Mouse (Mus musculus): ENCODE data around the gene Tal1. TPM values are rescaled to one million over a fixed set of nuclear protein-coding genes. Genes with fewer than 3 reads are reported as not detected.

Tal1 gene
- polyA plus RNA-seq, 1 experiment: 1.5 TPM

- Histone ChIP-seq H3K4me1 (ENCODE audit: control insufficient read depth, insufficient read depth, low read length) (no peaks in the 10 kb centered on the region), H3K4me3 (ENCODE audit: insufficient read depth, low read length) (no peak overlapping the region), H3K27ac (ENCODE audit: insufficient read depth, low read length) (no peak overlapping the region)
- TF ChIP-seq CTCF (IDR thresholded peaks at IDR 0.05; ENCODE audit: extremely low read depth, insufficient read depth, low read length) (no peak), POLR2A (IDR thresholded peaks at IDR 0.05; ENCODE audit: extremely low read depth, insufficient read depth, low read length) (no peak)
These were observed 1.2 kb upstream of the Tal1 start for GRCm38 (mm10) chr4:115055044-115055443.

- Histone ChIP-seq H3K4me3 (ENCODE audit: insufficient read depth, low read length) (no peak overlapping the region), H3K27ac (ENCODE audit: insufficient read depth, low read length) (no peak overlapping the region), H3K4me1 (ENCODE audit: control insufficient read depth, insufficient read depth, low read length) (no peaks in the 10 kb centered on the region)
- TF ChIP-seq CTCF (IDR thresholded peaks at IDR 0.05; ENCODE audit: extremely low read depth, insufficient read depth, low read length) (no peak), POLR2A (IDR thresholded peaks at IDR 0.05; ENCODE audit: extremely low read depth, insufficient read depth, low read length) (no peak)
These were observed 535 bp upstream of the Tal1 start for GRCm38 (mm10) chr4:115055691-115056090.

- Histone ChIP-seq H3K4me3 (ENCODE audit: insufficient read depth, low read length) (peak overlapping the region; percentile 30), H3K4me1 (ENCODE audit: control insufficient read depth, insufficient read depth, low read length) (no peaks in the 10 kb centered on the region), H3K27ac (ENCODE audit: insufficient read depth, low read length) (peak overlapping the region; percentile 85)
- no peak for TF ChIP-seq POLR2A (IDR thresholded peaks at IDR 0.05; ENCODE audit: extremely low read depth, insufficient read depth, low read length)
- no peak for TF ChIP-seq CTCF (IDR thresholded peaks at IDR 0.05; ENCODE audit: extremely low read depth, insufficient read depth, low read length)
These were observed 871 bp downstream of the Tal1 start for GRCm38 (mm10) chr4:115056921-115057673.

DNA sequence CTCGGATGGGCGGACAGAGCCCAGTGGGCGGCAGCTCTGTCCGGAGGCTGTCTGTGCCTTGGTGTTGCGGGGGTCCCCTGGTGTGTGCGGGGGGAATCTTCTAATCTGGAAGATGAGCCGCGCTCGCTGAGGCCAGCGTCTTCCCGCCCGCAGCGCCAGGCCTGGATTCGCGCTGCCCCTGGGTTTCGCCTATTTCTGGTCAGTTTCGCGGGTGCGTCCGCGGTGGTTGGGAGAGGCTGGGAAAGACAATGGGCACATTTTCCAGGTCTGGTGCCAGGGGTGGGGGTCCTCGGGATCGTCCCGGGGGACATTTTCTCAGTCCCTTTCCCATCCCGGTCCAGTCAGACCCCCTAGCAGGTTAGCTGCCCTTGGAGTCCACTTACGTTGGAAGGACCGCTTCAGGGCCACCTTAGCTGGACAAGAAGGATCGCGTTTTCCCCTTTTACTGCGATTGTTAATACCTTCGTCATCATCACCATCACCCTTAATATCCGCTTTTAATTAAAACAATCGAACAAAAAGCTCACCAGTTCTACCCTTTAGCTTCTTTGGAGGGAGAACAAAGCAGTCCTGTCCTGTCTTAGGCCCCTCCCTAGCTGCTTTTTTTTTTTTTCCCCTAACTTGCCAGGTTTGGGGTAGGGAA lies 1.6 kb downstream of the Tal1 start:
- Histone ChIP-seq H3K27ac (ENCODE audit: insufficient read depth, low read length) (peak overlapping the region; percentile 85), H3K4me3 (ENCODE audit: insufficient read depth, low read length) (peak overlapping the region; percentile 30)

GRCm38 (mm10) chr4:115058317-115058761 lies 2.1 kb downstream of the Tal1 start:
- Histone ChIP-seq H3K4me1 (ENCODE audit: control insufficient read depth, insufficient read depth, low read length) (no peaks in the 10 kb centered on the region; the same call in 1 of the 2 replicates), H3K27ac (ENCODE audit: insufficient read depth, low read length) (no peak overlapping the region), H3K4me3 (ENCODE audit: insufficient read depth, low read length) (no peak overlapping the region)
- TF ChIP-seq CTCF (IDR thresholded peaks at IDR 0.05; ENCODE audit: extremely low read depth, insufficient read depth, low read length) (no peak), POLR2A (IDR thresholded peaks at IDR 0.05; ENCODE audit: extremely low read depth, insufficient read depth, low read length) (no peak)

More for the DNA sequence above, 1.6 kb downstream of the Tal1 start:
- no peaks in the 10 kb centered on the region; the same call in 1 of the 2 replicates for H3K4me1 ChIP-seq (ENCODE audit: control insufficient read depth, insufficient read depth, low read length)
- TF ChIP-seq POLR2A (IDR thresholded peaks at IDR 0.05; ENCODE audit: extremely low read depth, insufficient read depth, low read length) (no peak), CTCF (IDR thresholded peaks at IDR 0.05; ENCODE audit: extremely low read depth, insufficient read depth, low read length) (no peak)

DNA sequence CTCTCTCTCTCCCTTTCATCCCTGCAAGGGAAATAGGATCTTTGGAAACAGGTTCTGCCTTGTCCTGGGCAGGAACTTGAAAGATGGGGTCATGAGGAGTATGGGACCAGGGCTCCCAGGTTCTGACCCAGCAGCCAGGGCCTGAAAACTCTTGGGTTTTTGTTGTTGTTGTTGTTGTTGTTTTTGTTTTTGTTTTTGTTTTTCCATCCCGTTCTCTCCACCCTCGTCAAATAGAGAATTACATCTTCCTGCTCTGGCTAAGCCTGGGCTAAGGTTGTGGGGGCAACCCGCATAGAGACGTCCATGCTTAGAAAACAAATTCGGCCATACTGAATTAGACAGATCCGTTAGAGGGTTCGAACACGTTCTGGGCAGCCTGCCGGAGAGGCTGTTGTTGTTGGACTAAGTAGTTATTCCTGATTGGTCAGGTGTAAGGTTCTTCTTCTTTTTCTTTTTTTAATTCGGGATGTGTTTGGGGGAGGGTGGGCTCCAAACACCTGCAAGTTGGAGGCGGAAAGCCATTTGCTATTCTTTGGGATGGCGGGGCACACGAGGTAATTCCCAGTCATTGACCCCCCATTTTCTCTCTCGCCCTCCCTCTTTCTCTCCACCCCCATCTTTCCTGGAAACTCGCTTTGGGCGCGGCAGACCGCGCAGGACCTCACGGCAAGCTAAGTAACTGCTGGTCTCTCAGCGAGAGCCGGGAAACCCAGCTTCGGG lies 2.8 kb downstream of the Tal1 start:
- TF ChIP-seq POLR2A (IDR thresholded peaks at IDR 0.05; ENCODE audit: extremely low read depth, insufficient read depth, low read length): no peak
- no peak for TF ChIP-seq CTCF (IDR thresholded peaks at IDR 0.05; ENCODE audit: extremely low read depth, insufficient read depth, low read length)
- peak overlapping the region; percentile 37; the same call in 1 of the 2 replicates for H3K27ac ChIP-seq (ENCODE audit: insufficient read depth, low read length)
- H3K4me1 ChIP-seq (ENCODE audit: control insufficient read depth, insufficient read depth, low read length): no peaks in the 10 kb centered on the region; the same call in 1 of the 2 replicates
- 0 out of 2 replicates have a peak overlapping the region, but pooled peaks have one; percentile 4 for H3K4me3 ChIP-seq (ENCODE audit: insufficient read depth, low read length)

DNA sequence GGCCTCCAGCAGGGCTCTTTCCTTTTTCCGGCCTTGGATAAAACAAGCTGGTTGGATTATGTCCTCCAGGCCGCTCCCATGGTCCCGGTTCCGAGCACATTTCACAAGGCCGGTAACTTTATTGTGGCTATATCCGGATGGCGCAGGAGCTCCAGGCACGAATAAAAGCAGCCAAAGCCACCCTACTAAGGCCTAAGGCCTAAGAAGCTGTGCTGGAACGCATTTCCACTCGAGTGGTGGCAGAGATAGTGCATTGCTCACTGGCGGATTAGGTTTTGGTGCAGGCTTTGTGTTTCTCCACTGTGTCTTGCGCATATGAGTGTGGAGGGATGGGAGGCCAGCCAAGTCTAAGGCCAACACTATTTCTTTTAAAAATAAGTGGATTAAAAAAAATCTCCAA lies 3.6 kb downstream of the Tal1 start:
- no peak for TF ChIP-seq POLR2A (IDR thresholded peaks at IDR 0.05; ENCODE audit: extremely low read depth, insufficient read depth, low read length)
- no peak for TF ChIP-seq CTCF (IDR thresholded peaks at IDR 0.05; ENCODE audit: extremely low read depth, insufficient read depth, low read length)
- Histone ChIP-seq H3K4me3 (ENCODE audit: insufficient read depth, low read length) (no peak overlapping the region), H3K27ac (ENCODE audit: insufficient read depth, low read length) (peak overlapping the region; percentile 17; the same call in 1 of the 2 replicates), H3K4me1 (ENCODE audit: control insufficient read depth, insufficient read depth, low read length) (no peaks in the 10 kb centered on the region; the same call in 1 of the 2 replicates)

DNA sequence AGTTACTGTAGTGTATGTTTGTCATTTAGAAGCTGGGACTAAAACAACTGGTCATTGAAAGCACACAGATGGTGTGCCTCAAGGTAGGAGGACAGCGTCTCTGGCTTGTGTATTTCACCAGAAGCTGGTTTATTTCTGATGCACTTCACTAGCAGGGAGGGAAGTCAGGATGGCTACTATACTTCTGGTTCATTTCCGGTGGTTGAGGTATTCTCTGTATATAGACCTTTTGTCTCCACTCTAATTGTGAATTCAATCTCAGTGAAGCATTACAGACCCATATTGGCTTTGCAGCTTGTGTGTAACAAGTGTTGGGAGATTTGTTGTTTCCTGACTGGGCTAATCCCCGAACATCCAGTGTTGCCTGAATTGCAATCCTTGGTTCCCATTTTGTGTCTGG lies 4.5 kb downstream of the Tal1 start:
- no peaks in the 10 kb centered on the region; the same call in 1 of the 2 replicates for H3K4me1 ChIP-seq (ENCODE audit: control insufficient read depth, insufficient read depth, low read length)
- no peak overlapping the region for H3K27ac ChIP-seq (ENCODE audit: insufficient read depth, low read length)
- H3K4me3 ChIP-seq (ENCODE audit: insufficient read depth, low read length): no peak overlapping the region
- TF ChIP-seq POLR2A (IDR thresholded peaks at IDR 0.05; ENCODE audit: extremely low read depth, insufficient read depth, low read length) (no peak), CTCF (IDR thresholded peaks at IDR 0.05; ENCODE audit: extremely low read depth, insufficient read depth, low read length) (no peak)

- TF ChIP-seq POLR2A (IDR thresholded peaks at IDR 0.05; ENCODE audit: extremely low read depth, insufficient read depth, low read length) (no peak), CTCF (IDR thresholded peaks at IDR 0.05; ENCODE audit: extremely low read depth, insufficient read depth, low read length) (no peak)
- Histone ChIP-seq H3K4me1 (ENCODE audit: control insufficient read depth, insufficient read depth, low read length) (no peaks in the 10 kb centered on the region; the same call in 1 of the 2 replicates), H3K27ac (ENCODE audit: insufficient read depth, low read length) (no peak overlapping the region), H3K4me3 (ENCODE audit: insufficient read depth, low read length) (peak overlapping the region; percentile 34; the same call in 1 of the 2 replicates)
These were observed 6.3 kb downstream of the Tal1 start for GRCm38 (mm10) chr4:115062540-115062874.

Data from cortical plate, adult 2 months (tissue).